Mouse (Mus musculus) myocyte (in vitro differentiated cells): ENCODE measurements around the gene Tsacc. TPM values are rescaled to one million over a fixed set of nuclear protein-coding genes. Genes with fewer than 3 reads are reported as not detected.
A peak's percentile ranks its signal among the peaks of the same experiment; 100 is the strongest.

Experiments
- H3K27me3 ChIP-seq: one replicate; pipeline ENCODE4 v1.6.1; 2011; ENCODE audit not compliant: control insufficient read depth, insufficient read depth, insufficient read length
- H3K36me3 ChIP-seq: one replicate; pipeline ENCODE4 v1.6.1; 2011; ENCODE audit not compliant: control insufficient read depth, insufficient read depth
- H3K4me2 ChIP-seq: one replicate; pipeline ENCODE4 v1.6.1; 2011; ENCODE audit warnings: low read depth, control low read depth
- H3K4me3 ChIP-seq: one replicate; pipeline ENCODE4 v1.5.1; 2011; ENCODE audit warnings: mild to moderate bottlenecking, control low read depth, moderate library complexity
- H3K79me2 ChIP-seq: one replicate; pipeline ENCODE4 v1.6.1; 2011; ENCODE audit not compliant: control insufficient read depth, insufficient read depth
- H3ac ChIP-seq: one replicate; pipeline ENCODE4 v1.6.1; 2011; ENCODE audit not compliant: control insufficient read depth, insufficient read length
- MYOD1 ChIP-seq, 3 experiments: IDR thresholded peaks; one replicate each; pipeline ENCODE4 v1.6.1; 2011; ENCODE audit warnings: control low read depth in 2 of 3, low read depth in 2 of 3, mild to moderate bottlenecking in 2 of 3, moderate library complexity in 1 of 3; ENCODE audit not compliant: insufficient read length in 2 of 3, control insufficient read depth in 1 of 3
- MYOG ChIP-seq, 3 experiments: IDR thresholded peaks; one replicate each; pipeline ENCODE4 v1.6.1; 2011; ENCODE audit warnings: control low read depth in 2 of 3, low read depth in 2 of 3, mild to moderate bottlenecking in 2 of 3; ENCODE audit not compliant: insufficient read length in 2 of 3, control insufficient read depth in 1 of 3, insufficient read depth in 1 of 3
- POLR2A ChIP-seq: IDR thresholded peaks from one replicate; pipeline ENCODE4 v1.6.1; 2011; ENCODE audit warnings: low read depth, mild to moderate bottlenecking, control low read depth, moderate library complexity; ENCODE audit not compliant: insufficient read length
- POLR2AphosphoS2 ChIP-seq: IDR thresholded peaks from one replicate; pipeline ENCODE4 v1.6.1; 2011; ENCODE audit warnings: low read depth, control low read depth; ENCODE audit not compliant: insufficient read length
- REST ChIP-seq: IDR thresholded peaks from one replicate; pipeline ENCODE4 v1.6.1; 2011; ENCODE audit warnings: mild to moderate bottlenecking, control low read depth, moderate library complexity; ENCODE audit not compliant: insufficient read depth, insufficient read length
- SRF ChIP-seq: IDR thresholded peaks from one replicate; pipeline ENCODE4 v1.6.1; 2011; ENCODE audit warnings: low read depth; ENCODE audit not compliant: control insufficient read depth, insufficient read length
- TCF12 ChIP-seq: IDR thresholded peaks from one replicate; pipeline ENCODE4 v1.6.1; 2011; ENCODE audit warnings: mild to moderate bottlenecking, control low read depth; ENCODE audit not compliant: poor library complexity, insufficient read depth, severe bottlenecking
- TCF3 ChIP-seq: IDR thresholded peaks from one replicate; pipeline ENCODE4 v1.6.1; 2011; ENCODE audit warnings: low read depth, control low read depth; ENCODE audit not compliant: insufficient read length
- USF1 ChIP-seq: IDR thresholded peaks from one replicate; pipeline ENCODE4 v1.6.1; 2011; ENCODE audit warnings: low read depth, mild to moderate bottlenecking, control low read depth, moderate library complexity
- polyA plus RNA-seq: library from polyadenylated mRNA; unstranded; fragments of >200 nt; fragmentation: generic; extraction: Trizol; gene quantifications from one replicate; pipeline ENCODE4 v1.2.1, GENCODE M21; 2012; ENCODE audit warnings: missing spikeins

Gene Tsacc
- polyA plus RNA-seq, 1 experiment: 2.7 TPM

DNA sequence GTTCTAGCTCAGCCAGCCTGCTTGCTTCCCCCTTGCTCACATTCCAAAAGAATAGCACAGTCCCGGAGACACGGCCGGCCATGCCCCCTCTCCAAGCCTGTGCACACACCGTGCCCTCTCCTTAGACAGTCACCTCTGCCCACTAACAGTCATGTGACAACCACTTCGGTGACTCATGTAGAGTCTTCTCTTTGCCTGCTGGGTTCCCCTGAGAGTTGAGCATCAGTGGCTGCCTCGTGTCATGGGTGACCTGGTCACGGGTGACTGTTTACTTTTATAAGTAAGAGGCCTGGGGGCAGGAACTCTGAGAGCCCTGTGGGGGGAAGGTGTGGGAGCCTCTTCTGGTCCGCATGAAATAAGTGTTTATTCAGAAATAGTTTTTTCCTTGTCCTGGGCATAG, 62.8 kb downstream of the Tsacc start:
- Histone ChIP-seq H3K27me3 (peaks cover 68% of the 10 kb centered on the region), H3K4me3 (no peak overlapping the region), H3K4me2 (no peak overlapping the region), H3K79me2 (no peaks in the 10 kb centered on the region), H3K36me3 (no peaks in the 10 kb centered on the region), H3ac (no peak overlapping the region)
- TF ChIP-seq USF1 (peak; percentile 29), POLR2AphosphoS2 (no peak)

DNA sequence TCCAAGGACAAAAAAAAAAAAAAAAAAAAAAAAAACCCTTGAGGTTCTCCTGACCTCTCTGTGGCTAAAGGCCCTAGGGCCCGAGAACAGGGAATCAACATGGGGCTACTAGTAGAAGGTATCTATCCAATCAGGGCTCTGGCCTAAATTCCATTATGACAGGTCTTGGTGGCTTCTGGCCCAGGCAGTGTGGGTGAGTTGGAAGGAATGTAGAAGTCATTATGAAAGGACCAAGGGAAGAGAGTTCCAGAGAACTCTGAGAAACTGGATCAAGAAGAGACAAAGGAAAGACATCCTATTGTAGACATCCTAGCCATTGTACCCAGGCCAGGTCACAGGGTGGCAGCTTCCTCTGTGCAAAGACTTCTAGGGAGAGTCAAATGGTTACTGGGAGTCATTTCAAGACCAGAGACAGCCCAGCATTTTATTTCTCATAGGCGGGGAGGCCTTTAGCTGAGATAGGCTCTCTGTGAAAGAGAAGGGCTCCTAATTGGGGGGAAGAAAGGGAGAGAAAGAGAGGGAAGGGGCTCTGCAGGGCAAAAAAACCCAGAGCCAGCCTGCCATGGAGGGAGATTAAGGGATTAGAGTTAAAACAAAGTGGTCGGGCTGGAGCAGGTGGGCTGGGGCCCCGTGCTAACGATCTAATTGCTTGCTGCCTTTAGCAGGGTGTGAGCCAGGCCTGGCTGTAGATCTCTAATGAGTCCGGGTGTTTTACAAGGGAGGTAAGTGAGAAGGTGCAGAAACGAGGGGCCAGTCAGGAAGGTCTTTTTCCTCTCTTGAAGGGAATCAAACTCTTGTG, 63.7 kb downstream of the Tsacc start:
- TF ChIP-seq POLR2A: no peak
- TF ChIP-seq SRF: no peak
- TF ChIP-seq TCF3: no peak
- no peak for TF ChIP-seq TCF12
- no peak for TF ChIP-seq MYOG (IDR thresholded peaks at IDR 0.05; ENCODE audit: control insufficient read depth in 1 of 3, insufficient read depth in 1 of 3, insufficient read length in 2 of 3, low read depth in 2 of 3)
- TF ChIP-seq REST: no peak
- no peak for TF ChIP-seq MYOD1 (IDR thresholded peaks at IDR 0.05; ENCODE audit: control insufficient read depth in 1 of 3, insufficient read length in 2 of 3, low read depth in 2 of 3)
- Histone ChIP-seq H3ac (no peak overlapping the region), H3K79me2 (no peaks in the 10 kb centered on the region), H3K36me3 (no peaks in the 10 kb centered on the region), H3K4me2 (no peak overlapping the region), H3K27me3 (peaks cover 68% of the 10 kb centered on the region), H3K4me3 (no peak overlapping the region)

Other genes with a start within 250 kb of the Tsacc start
- gene Naxe, start 238.5 kb downstream of the Tsacc start, polyA plus RNA-seq: 141 TPM
- gene Ttc24, start 218.7 kb downstream of the Tsacc start, polyA plus RNA-seq: not detected
- 13.6 TPM for gene Iqgap3, start 215.0 kb downstream of the Tsacc start, polyA plus RNA-seq
- gene Mef2d, start 154.6 kb downstream of the Tsacc start, polyA plus RNA-seq: 121 TPM
- not detected for gene Rhbg, start 42.3 kb downstream of the Tsacc start, polyA plus RNA-seq
- 0.06 TPM for gene Gm38392, start 9.8 kb downstream of the Tsacc start, polyA plus RNA-seq
- 409 TPM for gene Cct3, start 117 bp upstream of the Tsacc start, polyA plus RNA-seq
- 171 TPM for gene Glmp, start 28.0 kb upstream of the Tsacc start, polyA plus RNA-seq
- 2.3 TPM for gene Tmem79, start 39.1 kb upstream of the Tsacc start, polyA plus RNA-seq
- 53.5 TPM for gene Smg5, start 39.3 kb upstream of the Tsacc start, polyA plus RNA-seq
- gene Paqr6, start 67.6 kb upstream of the Tsacc start, polyA plus RNA-seq: not detected
- gene Bglap3, start 75.7 kb upstream of the Tsacc start, polyA plus RNA-seq: 0.95 TPM
- gene Bglap2, start 81.7 kb upstream of the Tsacc start, polyA plus RNA-seq: 6.6 TPM
- 0.34 TPM for gene Bglap, start 87.5 kb upstream of the Tsacc start, polyA plus RNA-seq
- 59.0 TPM for gene Pmf1, start 113.3 kb upstream of the Tsacc start, polyA plus RNA-seq
- gene Slc25a44, start 128.1 kb upstream of the Tsacc start, polyA plus RNA-seq: 19.3 TPM
- gene Sema4a, start 164.2 kb upstream of the Tsacc start, polyA plus RNA-seq: 0.35 TPM
- 954 TPM for gene Lmna, start 213.0 kb upstream of the Tsacc start, polyA plus RNA-seq
- 8.1 TPM for gene Mex3a, start 235.4 kb upstream of the Tsacc start, polyA plus RNA-seq